Mouse (Mus musculus) urinary bladder, postnatal 14 days (tissue): ENCODE results near the gene Mycl.
"Not testable (repeated sequence)": the region's sequence is repeated elsewhere in the genome, so short reads cannot be mapped to it uniquely, and the experiment has no call there.

ENCODE experiments used
- DNase-seq: peaks from one replicate; pipeline ENCODE4 v3.0.0; 2021; ENCODE audit warnings: low spot score

Gene Mycl

DNA sequence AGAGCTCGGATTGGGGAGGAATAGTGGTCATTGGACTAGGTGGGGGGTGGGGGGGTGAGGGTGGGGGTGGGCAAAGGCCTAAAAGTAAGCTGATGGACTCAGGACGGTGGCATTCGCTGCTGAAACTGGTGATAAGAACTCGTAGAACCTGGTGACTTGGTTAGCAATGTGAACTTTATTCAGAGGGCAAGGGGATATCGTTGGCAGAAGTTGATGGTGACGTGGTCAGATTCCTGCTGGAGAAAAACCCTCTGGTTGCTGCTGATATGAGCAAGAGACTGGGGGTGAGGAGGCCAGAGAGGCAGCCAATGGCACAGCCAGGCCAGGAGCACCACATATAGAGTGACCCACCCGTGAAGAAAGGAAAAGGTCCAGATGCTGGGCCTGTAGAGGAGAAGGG, 14.2 kb upstream of the Mycl start:
- DNase-seq = no peak

DNA sequence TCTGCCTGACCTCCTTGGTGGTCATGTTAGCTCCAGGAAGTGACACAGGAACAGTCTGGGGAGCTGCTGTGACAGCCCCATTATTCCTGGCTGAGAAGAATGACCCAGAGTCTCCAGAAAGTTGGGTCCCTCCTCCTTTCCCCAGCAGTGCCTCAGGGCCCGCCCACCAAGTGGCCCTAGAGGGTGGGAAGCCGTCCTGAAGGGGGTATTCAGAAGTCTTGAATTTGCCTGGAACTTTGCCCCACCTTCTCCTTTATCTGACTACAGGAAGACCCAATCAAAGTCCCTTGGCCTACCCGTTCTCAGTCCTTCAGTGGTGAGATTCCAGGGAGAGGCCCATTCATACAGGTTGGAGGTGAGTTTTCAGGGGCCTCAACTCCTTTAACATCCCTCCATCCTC, 13.5 kb upstream of the Mycl start:
- DNase-seq = no peak

DNA sequence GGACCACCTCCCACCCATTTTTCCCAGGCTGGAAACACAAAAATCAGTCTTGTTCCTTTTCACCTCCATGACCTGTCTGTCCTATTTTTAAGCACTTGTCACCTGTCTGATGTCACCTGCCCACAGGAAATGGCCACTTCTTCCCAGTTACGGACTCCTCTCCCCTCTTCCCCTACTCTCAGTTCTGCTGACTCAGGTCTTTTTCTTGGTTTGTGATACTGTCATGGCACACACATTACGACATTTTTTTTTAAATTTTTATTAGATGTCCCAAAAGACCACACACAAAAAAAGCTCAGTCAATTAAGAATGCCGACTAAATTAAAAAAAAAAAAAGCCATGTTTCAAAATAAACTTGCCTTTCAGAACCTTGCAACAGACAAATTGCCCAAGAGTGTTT, 12.9 kb upstream of the Mycl start:
- DNase-seq = no peak

- DNase-seq = no peak
Observed at GRCm38 (mm10) chr4:122983486-122984261, 11.8 kb upstream of the Mycl start.

GRCm38 (mm10) chr4:122985110-122985509, 10.3 kb upstream of the Mycl start:
- peak; percentile 58 for DNase-seq

GRCm38 (mm10) chr4:122987421-122987820, 8.0 kb upstream of the Mycl start:
- DNase-seq = no peak

GRCm38 (mm10) chr4:122988004-122988403, 7.4 kb upstream of the Mycl start:
- DNase-seq = not testable (repeated sequence)

DNA sequence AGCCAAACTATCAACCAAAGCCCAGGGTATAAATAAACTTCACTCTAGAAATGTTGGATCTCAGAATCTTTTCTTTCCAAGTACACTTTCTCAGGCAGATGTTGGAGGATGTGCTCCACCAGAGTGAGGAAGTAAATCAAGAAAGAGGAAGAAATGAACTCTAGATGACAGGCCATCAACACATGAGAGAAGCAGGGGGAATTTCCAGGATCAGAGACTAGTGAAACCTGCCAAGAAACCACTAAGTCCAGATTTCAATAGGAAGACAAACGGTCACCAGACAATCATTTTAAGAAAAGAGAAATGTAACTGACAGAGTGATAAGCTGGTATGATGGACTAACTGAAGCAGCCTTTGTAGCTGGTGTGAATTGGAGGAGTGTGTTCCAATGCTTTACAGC, 4.3 kb upstream of the Mycl start:
- DNase-seq = no peak

- DNase-seq = no peak
Observed at GRCm38 (mm10) chr4:122992276-122992675, 3.2 kb upstream of the Mycl start.

GRCm38 (mm10) chr4:122996221-122996617, 767 bp downstream of the Mycl start:
- DNase-seq = no peak

DNA sequence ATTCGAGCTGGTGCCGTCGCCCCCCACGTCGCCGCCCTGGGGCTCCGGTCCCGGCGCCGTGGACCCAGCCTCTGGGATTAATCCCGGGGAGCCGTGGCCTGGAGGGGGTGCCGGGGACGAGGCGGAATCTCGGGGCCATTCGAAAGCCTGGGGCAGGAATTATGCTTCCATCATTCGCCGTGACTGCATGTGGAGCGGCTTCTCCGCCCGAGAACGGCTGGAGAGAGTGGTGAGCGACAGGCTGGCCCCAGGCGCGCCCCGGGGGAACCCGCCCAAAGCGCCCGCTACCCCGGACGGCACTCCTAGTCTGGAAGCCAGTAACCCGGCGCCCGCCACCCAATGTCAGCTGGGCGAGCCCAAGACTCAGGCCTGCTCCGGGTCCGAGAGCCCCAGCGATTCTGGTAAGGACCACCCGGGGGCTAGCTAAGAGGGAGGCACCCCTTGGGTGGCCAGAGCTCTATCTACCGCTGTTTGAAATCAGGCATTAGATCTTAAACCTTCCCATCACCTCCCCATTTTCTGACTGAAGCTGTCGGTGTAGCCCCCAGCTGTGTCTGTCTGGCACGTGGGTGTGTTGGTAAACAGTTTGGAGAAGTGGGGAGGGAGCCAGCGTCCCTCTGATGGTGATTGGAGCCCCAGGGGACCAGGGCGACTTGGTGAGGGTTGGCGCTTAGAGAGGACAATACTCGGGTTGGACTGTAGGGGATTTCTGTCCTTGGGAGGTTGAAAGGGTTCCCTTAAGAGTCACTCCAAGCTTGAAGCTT, 1.3 kb downstream of the Mycl start:
- peak; percentile 53 for DNase-seq

DNA sequence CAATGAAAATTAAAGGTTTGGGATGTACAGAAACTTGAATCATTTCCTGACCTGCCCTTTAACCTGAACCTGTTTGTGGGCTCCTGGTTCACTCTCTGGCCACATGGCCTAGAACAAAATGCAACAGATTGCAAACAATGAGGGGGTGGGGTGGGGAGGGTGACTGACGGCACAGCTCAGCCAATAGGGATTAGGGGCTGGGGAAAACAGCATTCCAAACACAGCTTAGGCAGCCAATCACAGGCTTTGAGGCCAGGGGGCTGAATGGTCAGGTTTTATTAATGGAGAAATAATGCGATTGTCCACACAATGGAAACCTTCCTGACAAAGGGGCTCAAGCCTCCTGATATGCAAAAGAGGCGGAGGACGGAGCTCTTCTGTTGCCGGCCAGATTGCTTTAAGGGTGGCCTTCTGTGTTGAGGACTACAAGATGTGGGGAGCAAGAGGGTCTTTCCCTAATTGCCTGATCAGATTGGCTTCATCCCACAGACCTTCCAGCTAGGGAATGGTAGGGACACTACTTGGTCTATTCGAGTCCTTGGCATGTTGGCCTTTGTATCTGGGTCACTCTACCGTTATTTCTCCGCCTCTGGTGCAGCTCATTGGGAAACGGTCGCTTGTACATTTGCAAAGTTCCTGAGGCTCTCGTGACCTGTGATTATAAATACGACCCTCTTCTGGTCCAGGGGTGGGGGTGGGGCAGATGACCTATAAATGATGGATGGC, 3.2 kb downstream of the Mycl start:
- DNase-seq = peak; percentile 46

- DNase-seq = no peak
Observed at GRCm38 (mm10) chr4:122999263-122999691, 3.8 kb downstream of the Mycl start.

- no peak for DNase-seq
Observed at GRCm38 (mm10) chr4:123000130-123000529, 4.7 kb downstream of the Mycl start.

- no peak for DNase-seq
Observed at GRCm38 (mm10) chr4:123000617-123001342, 5.3 kb downstream of the Mycl start.

DNA sequence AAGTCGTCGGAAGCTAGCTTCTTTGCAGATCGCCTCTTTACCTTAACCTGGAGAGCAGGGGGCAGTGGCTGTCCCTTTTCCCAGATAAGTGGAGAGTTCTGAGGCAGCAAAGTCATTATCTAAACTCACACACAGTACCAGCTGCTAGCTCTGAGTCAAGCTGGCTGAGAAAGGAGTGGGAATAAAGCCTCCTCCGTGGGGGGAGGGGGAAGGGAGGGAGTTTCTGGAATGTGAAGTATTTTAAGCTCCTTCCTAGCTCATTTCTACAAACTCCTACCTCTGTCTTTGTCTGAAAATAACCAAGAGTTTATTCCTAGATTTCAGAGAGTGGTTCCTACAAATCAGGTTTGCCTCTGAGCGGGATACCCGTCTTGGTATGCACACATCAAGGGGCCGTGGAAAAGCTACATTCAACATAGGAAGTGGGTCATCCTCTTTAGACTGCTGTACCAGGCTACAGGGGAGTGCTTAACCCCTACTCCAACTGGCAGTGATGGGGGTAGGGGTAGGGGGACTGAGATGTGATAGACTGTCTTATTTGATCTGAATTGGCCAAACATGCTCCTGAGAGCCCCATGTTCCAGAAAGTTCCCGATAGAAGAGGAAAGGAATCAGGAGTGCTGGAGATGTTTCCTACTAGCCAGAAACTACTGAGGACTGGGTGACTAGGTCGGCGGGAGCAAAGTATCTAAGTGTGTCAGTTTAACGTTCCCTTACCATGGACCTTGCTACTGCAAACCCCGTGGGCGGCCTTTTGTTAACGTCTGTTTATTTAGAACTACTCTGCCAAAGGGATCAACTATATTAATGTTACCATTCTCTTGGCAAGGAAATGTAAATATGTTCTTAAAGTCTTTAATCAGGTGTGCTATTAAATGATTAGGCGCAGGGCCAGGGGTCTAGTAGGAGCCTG, 9.9 kb downstream of the Mycl start:
- peak; percentile 39 for DNase-seq

DNA sequence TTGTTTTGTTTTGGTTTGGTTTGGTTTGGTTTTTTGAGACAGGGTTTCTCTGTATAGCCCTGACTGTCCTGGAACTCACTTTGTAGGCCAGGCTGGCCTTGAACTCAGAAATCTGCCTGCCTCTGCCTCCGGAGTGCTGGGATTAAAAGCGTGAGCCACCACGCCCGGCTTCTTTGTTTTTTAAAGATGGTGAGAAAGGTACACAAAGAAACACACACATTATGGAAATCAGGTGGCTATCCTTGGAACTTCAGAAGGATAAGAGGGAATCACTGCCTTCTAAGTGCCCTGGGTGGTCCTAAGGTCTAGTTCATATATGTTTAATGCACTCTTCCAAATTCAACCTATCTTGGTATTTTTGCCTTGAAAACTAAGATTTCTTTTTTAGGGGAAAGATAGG, 17.0 kb downstream of the Mycl start:
- DNase-seq = not testable (repeated sequence)

DNA sequence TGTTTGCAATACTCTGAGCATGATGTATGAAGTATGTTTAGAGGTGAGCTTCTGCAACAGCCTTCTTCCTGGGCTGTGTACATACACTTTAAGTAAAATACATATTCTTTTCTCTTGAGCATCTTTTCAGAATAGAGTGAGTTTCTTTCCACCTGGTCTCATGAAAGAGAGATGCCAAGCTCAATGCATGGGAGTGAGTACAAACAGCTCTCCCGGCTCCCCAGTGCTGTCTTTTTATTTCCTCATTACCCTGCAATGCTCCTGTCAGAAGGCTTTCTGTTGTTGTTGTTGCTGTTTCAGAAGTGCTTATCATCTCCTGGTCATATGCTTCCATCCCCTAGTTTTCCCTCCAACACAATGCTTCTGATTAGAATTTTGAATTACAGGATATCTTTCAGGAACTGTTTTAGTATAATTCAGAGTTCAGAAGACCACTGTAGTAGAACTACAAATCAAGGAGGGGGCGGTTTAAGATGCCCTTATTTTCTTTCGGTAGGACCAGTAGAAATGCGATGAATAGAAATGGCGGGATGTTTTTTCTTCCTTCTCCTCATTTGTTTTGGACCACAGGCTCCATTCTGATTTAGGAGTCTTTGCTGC, 18.0 kb downstream of the Mycl start:
- no peak for DNase-seq

DNA sequence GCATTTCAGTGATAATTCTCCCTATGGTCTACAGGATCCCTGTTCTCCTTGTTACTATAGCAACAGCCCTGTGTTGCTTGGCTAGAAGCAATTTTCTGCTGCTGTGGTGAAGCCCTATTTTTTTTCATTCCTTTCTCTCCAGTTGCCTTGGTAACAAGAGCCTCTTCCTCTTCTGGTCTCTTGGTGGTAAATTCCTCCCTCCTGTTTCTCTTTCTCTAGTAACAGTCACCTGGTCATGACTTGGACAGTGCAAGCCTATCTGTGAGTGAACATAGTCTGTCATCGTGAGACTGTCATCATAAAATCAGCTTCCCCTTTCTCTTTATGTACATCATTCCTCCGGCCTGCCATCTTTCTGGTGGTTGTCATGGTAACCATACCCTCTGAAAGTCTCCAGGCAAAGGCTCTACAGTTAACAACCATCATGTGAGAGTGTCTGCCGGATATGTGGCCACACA, 18.5 kb downstream of the Mycl start:
- DNase-seq = no peak

DNA sequence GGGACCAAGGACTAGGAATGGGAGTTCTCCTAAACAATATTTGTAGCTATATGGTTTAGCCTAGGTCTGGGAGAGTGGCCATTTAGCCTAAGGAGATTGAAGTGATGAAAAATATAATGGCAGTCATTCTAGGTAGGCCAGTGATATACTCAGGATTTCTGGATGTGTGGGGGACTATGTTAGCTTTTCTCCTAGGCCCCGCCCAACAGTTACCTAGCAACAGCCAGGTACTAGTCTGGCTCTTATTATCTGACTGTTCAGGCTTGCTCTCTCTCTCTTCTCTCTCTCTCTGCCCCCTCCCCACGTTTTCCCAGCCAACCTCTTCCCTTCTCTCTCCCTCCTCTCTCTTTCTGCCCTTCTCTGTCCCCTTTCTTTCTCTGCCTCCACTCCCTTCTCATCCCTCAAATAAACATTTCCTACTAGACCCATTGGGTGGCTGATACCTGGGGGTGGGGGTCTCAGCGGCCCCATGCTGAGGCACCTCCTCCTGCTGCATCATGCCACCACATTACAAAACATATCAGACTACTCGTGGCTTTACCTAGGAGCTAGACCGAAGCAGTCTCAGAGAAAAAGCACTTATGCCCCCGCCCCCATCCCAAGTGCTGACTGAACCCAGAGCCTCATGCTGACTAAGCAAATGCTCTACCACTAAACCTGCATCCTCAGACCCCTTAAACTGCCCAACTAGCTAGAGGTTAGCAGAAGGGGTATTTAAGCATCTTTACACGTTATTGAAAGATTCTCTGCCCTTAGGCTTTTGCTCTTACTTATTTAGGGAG, 19.2 kb downstream of the Mycl start:
- DNase-seq = no peak
